Mouse (Mus musculus): ENCODE measurements around the gene Akr1b7.

- no peak for TF ChIP-seq TAL1 (IDR thresholded peaks at IDR 0.05; ENCODE audit: low read length)
- TF ChIP-seq GATA1 (IDR thresholded peaks at IDR 0.05; ENCODE audit: low read length) = no peak
Measured at GRCm38 (mm10) chr6:34460651-34461050, 48.5 kb downstream of the Akr1b7 start.
